Mouse (Mus musculus) erythroblast, embryonic 14.5 days (primary cell): Measurements from ENCODE around the gene Poldip3.

Source experiments
- GATA1 ChIP-seq: IDR thresholded peaks from 2 replicates; pipeline ENCODE4 v1.6.1; 2012; ENCODE audit warnings: low read length, inconsistent platforms, mixed read lengths
- TAL1 ChIP-seq: IDR thresholded peaks from 3 replicates; pipeline ENCODE4 v1.6.1; 2012; ENCODE audit warnings: low read length, inconsistent platforms, mixed read lengths

- TF ChIP-seq GATA1, result no peak
- no peak for TF ChIP-seq TAL1
These were observed 14.5 kb downstream of the Poldip3 start for GRCm38 (mm10) chr15:83134671-83135070.
